Comparison of ENCODE assay signal across 15 mouse cellular contexts in the genomic region with DNA sequence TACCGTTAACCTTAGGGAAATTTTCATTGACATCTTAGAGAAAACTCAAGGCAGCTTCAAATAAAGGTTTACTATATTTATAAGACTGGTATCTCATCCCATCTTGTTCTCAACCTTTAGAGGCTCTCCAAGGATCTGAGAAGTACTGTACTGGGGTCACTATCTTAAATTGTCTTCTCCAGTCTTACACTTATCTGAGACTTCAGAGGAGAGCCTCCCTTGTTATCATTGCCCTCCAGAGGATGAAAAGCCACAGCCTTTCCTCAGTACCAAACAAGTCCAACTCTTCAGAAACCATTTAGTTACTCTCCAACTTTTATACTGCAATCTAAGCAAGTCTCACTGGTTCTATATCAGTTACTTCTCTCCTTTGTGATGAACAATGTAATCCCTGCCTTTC.
"Had no signal": no experiment of that assay in that cellular context is flagged by ENCODE, and none has a peak within 500 bp of the region (broad histone marks: within the 10 kb centered on the region; RNA-seq: fewer than 3 reads in every experiment).

No protein-coding gene starts in this region.

- H3K4me3 ChIP-seq: limb, embryonic 13.5 days; midbrain, embryonic 12.5 days; neural tube, embryonic 13.5 days; stomach, embryonic 15.5 days had no signal

- H3K9me3 ChIP-seq: limb, embryonic 13.5 days; midbrain, embryonic 12.5 days; neural tube, embryonic 13.5 days; stomach, embryonic 15.5 days had no signal

- H3K4me1 ChIP-seq: limb, embryonic 13.5 days; neural tube, embryonic 13.5 days; stomach, embryonic 15.5 days had no signal

- H3K27me3 ChIP-seq: limb, embryonic 13.5 days; midbrain, embryonic 12.5 days; neural tube, embryonic 13.5 days; stomach, embryonic 15.5 days had no signal

- H3K9ac ChIP-seq: limb, embryonic 13.5 days; midbrain, embryonic 12.5 days; neural tube, embryonic 13.5 days; stomach, embryonic 15.5 days had no signal

- H3K4me2 ChIP-seq: limb, embryonic 13.5 days; midbrain, embryonic 12.5 days; neural tube, embryonic 13.5 days; stomach, embryonic 15.5 days had no signal

- H3K27ac ChIP-seq: kidney, postnatal 0 days; limb, embryonic 13.5 days; midbrain, embryonic 12.5 days; neural tube, embryonic 13.5 days; stomach, embryonic 15.5 days had no signal

- DNase-seq: kidney, adult 8-10 months; kidney, postnatal 36 days; left cerebral cortex, postnatal 4 days; lung, adult 18-20 months; retina, postnatal 1 day; right cerebral cortex, postnatal 4 days; spleen, adult 18-20 months; thymus, adult 2 months; thymus, postnatal 25 days had no signal

- ATAC-seq: midbrain, embryonic 16.5 days had no signal

- H3K36me3 ChIP-seq: limb, embryonic 13.5 days; midbrain, embryonic 12.5 days; neural tube, embryonic 13.5 days; stomach, embryonic 15.5 days had no signal
